Mouse (Mus musculus) MEL (cell line): ENCODE measurements around the gene Chka. TPM values are rescaled to one million over a fixed set of nuclear protein-coding genes. Genes with fewer than 3 reads are reported as not detected.

Source experiments
- DNase-seq: peaks from one replicate; pipeline ENCODE4 v3.0.0; 2011; ENCODE audit warnings: low read depth, low spot score
- H3K27ac ChIP-seq: 2 replicates; pipeline ENCODE4 v1.5.1; 2012; ENCODE audit warnings: low read depth, mild to moderate bottlenecking, control low read depth, low read length, moderate library complexity; ENCODE audit not compliant: control insufficient read depth
- H3K27me3 ChIP-seq, 2 experiments: fragments of 150-350 bp in 1 of 2; sonication (generic) in 1 of 2; 2 replicates each; pipeline ENCODE4 v1.6.1; 2012; ENCODE audit warnings: low read length in 2 of 2, mild to moderate bottlenecking in 2 of 2, improper control_type of control experiment in 1 of 2, moderate library complexity in 1 of 2; ENCODE audit not compliant: insufficient read depth in 2 of 2, control insufficient read depth in 1 of 2
- H3K36me3 ChIP-seq, 2 experiments: 2 replicates each; pipeline ENCODE4 v1.6.1; 2012 to 2014; ENCODE audit warnings: low read length in 2 of 2, improper control_type of control experiment in 1 of 2, inconsistent platforms in 1 of 2, mild to moderate bottlenecking in 1 of 2; ENCODE audit not compliant: insufficient read depth in 2 of 2, control insufficient read depth in 1 of 2
- H3K4me1 ChIP-seq, 2 experiments: fragments of 150-350 bp in 1 of 2; sonication (generic) in 1 of 2; 2 replicates each; pipeline ENCODE4 v1.6.1; 2012; ENCODE audit warnings: low read length in 2 of 2, improper control_type of control experiment in 1 of 2, mild to moderate bottlenecking in 1 of 2; ENCODE audit not compliant: insufficient read depth in 2 of 2, control insufficient read depth in 1 of 2
- H3K4me3 ChIP-seq, 2 experiments: fragments of 150-350 bp in 1 of 2; sonication (generic) in 1 of 2; 2 replicates each; pipeline ENCODE4 v1.5.1; 2012; ENCODE audit warnings: low read depth in 2 of 2, low read length in 2 of 2, mild to moderate bottlenecking in 2 of 2, moderate library complexity in 2 of 2, control low read depth in 1 of 2, improper control_type of control experiment in 1 of 2; ENCODE audit not compliant: control insufficient read depth in 1 of 2, insufficient read depth in 1 of 2
- H3K79me2 ChIP-seq: 2 replicates; pipeline ENCODE4 v1.6.1; 2012; ENCODE audit warnings: mild to moderate bottlenecking, low read length, moderate library complexity; ENCODE audit not compliant: control insufficient read depth, poor library complexity, insufficient read depth
- H3K9ac ChIP-seq: 2 replicates; pipeline ENCODE4 v1.6.1; 2012; ENCODE audit warnings: low read depth, mild to moderate bottlenecking, control low read depth, low read length, moderate library complexity; ENCODE audit not compliant: control insufficient read depth, poor library complexity, severe bottlenecking
- H3K9me3 ChIP-seq: fragments of 150-350 bp; sonication (generic); replicated peaks from 2 replicates; pipeline ENCODE4 v1.6.1; 2012; ENCODE audit warnings: mild to moderate bottlenecking, low read length, improper control_type of control experiment, moderate library complexity; ENCODE audit not compliant: insufficient read depth
- BHLHE40 ChIP-seq: IDR thresholded peaks from 2 replicates; pipeline ENCODE4 v1.6.1; 2012; ENCODE audit warnings: low read depth, mild to moderate bottlenecking, inconsistent platforms, low read length, improper control_type of control experiment, borderline replicate concordance
- CHD1 ChIP-seq: IDR thresholded peaks from 2 replicates; pipeline ENCODE4 v1.6.1; 2012; ENCODE audit warnings: low read depth, mild to moderate bottlenecking, inconsistent platforms, low read length, improper control_type of control experiment
- E2F4 ChIP-seq: IDR thresholded peaks from 2 replicates; pipeline ENCODE4 v1.6.1; 2011; ENCODE audit warnings: low read depth, low read length, improper control_type of control experiment, borderline replicate concordance
- ELF1 ChIP-seq: IDR thresholded peaks from 2 replicates; pipeline ENCODE4 v1.6.1; 2014; ENCODE audit warnings: low read depth, mild to moderate bottlenecking, inconsistent platforms, low read length, improper control_type of control experiment, moderate library complexity
- ETS1 ChIP-seq: IDR thresholded peaks from 2 replicates; pipeline ENCODE4 v1.6.1; 2012; ENCODE audit warnings: low read depth, mild to moderate bottlenecking, inconsistent platforms, low read length, improper control_type of control experiment, moderate library complexity
- GABPA ChIP-seq: IDR thresholded peaks from 2 replicates; pipeline ENCODE4 v1.6.1; 2012; ENCODE audit warnings: low read depth, mild to moderate bottlenecking, inconsistent platforms, low read length, improper control_type of control experiment, moderate library complexity
- MAFK ChIP-seq: IDR thresholded peaks from 2 replicates; pipeline ENCODE4 v1.6.1; 2011; ENCODE audit warnings: low read depth, mild to moderate bottlenecking, low read length, improper control_type of control experiment, borderline replicate concordance
- MAX ChIP-seq: IDR thresholded peaks from 2 replicates; pipeline ENCODE4 v1.6.1; 2011; ENCODE audit warnings: low read length, improper control_type of control experiment
- MAZ ChIP-seq: IDR thresholded peaks from 2 replicates; pipeline ENCODE4 v1.6.1; 2012; ENCODE audit warnings: low read depth, mild to moderate bottlenecking, inconsistent platforms, low read length, improper control_type of control experiment
- MXI1 ChIP-seq: IDR thresholded peaks from 2 replicates; pipeline ENCODE4 v1.6.1; 2011; ENCODE audit warnings: mild to moderate bottlenecking, low read depth, low read length, improper control_type of control experiment
- MYC ChIP-seq: IDR thresholded peaks from 2 replicates; pipeline ENCODE4 v1.6.1; 2011; ENCODE audit warnings: low read depth, mild to moderate bottlenecking, low read length, improper control_type of control experiment, moderate library complexity
- NELFE ChIP-seq: IDR thresholded peaks from 2 replicates; pipeline ENCODE4 v1.6.1; 2011; ENCODE audit warnings: low read depth, low read length, improper control_type of control experiment
- POLR2A ChIP-seq, 2 experiments: IDR thresholded peaks; 2 replicates each; pipeline ENCODE4 v1.6.1; 2011 to 2012; ENCODE audit warnings: low read length in 2 of 2, mild to moderate bottlenecking in 2 of 2, control low read depth in 1 of 2, improper control_type of control experiment in 1 of 2, low read depth in 1 of 2, moderate library complexity in 1 of 2; ENCODE audit not compliant: control insufficient read depth in 1 of 2, insufficient read depth in 1 of 2, poor library complexity in 1 of 2
- POLR2AphosphoS2 ChIP-seq: IDR thresholded peaks from 2 replicates; pipeline ENCODE4 v1.6.1; 2011; ENCODE audit warnings: low read length, improper control_type of control experiment
- TAL1 ChIP-seq: IDR thresholded peaks from 2 replicates; pipeline ENCODE4 v1.6.1; 2012; ENCODE audit warnings: mild to moderate bottlenecking, inconsistent platforms, low read length, moderate library complexity, mixed read lengths
- TBP ChIP-seq: IDR thresholded peaks from 2 replicates; pipeline ENCODE4 v1.8.0; 2011; ENCODE audit warnings: low read depth, low read length, improper control_type of control experiment
- USF2 ChIP-seq, 2 experiments: IDR thresholded peaks; 2 replicates each; pipeline ENCODE4 v1.6.1; 2011 to 2012; ENCODE audit warnings: improper control_type of control experiment in 2 of 2, low read length in 2 of 2, borderline replicate concordance in 1 of 2, inconsistent platforms in 1 of 2, low read depth in 1 of 2, mild to moderate bottlenecking in 1 of 2; ENCODE audit not compliant: insufficient read depth in 1 of 2
- ZC3H11A ChIP-seq: IDR thresholded peaks from 2 replicates; pipeline ENCODE4 v1.6.1; 2012; ENCODE audit warnings: low read depth, mild to moderate bottlenecking, inconsistent platforms, low read length, improper control_type of control experiment
- ZKSCAN1 ChIP-seq: IDR thresholded peaks from 2 replicates; pipeline ENCODE4 v1.6.1; 2012; ENCODE audit warnings: low read depth, mild to moderate bottlenecking, inconsistent platforms, low read length, improper control_type of control experiment, moderate library complexity
- ZMIZ1 ChIP-seq: IDR thresholded peaks from 2 replicates; pipeline ENCODE4 v1.6.1; 2012; ENCODE audit warnings: low read depth, mild to moderate bottlenecking, inconsistent platforms, low read length, improper control_type of control experiment, moderate library complexity
- polyA plus RNA-seq, 2 experiments: library from polyadenylated mRNA; stranded (reverse) in 1 of 2; unstranded in 1 of 2; fragments of >175 nt in 1 of 2; fragments of >200 nt in 1 of 2; gene quantifications; 2 replicates each; pipeline versions ENCODE4 v1.2.1 to v1.2.4; 2012; ENCODE audit warnings: low replicate concordance in 2 of 2, low read depth in 1 of 2; ENCODE audit not compliant: insufficient read length in 2 of 2, insufficient read depth in 1 of 2, missing spikeins in 1 of 2
- total RNA-seq: library from RNA; depleted of rRNA; stranded (reverse); fragments of 300-350 nt; gene quantifications from 2 replicates; pipeline ENCODE4 v1.2.3, GENCODE M21; 2012

Chka gene
- total and polyA plus RNA-seq, 3 experiments: 12.5 to 21.0 TPM; not detected in 1

DNA sequence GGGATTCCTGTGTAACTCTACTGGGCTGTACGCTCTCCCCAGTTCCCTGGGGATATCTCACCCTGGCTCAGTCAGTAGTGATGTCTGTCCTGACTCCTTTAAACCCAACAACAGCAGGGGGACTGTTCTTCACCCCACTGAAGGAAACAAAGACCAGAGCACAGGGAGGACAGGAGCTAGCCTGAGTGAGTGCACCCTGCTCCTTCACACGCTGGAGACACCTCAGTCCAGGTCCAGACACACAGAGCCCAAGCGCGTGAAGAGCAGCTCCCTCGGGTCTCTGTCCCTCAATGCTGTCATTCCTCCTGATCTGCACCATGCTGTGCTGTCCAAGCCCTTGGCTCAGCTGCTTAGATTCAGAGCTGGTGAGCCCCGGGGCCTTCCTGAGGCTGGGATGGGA, 75.1 kb downstream of the Chka start:
- TF ChIP-seq BHLHE40 (no peak), CHD1 (no peak), MXI1 (no peak), POLR2AphosphoS2 (no peak)
- TF ChIP-seq, all 39 proteins: peak for 0
- Histone ChIP-seq H3K27ac (no peak overlapping the region), H3K4me1 (peaks cover 0 to 26% of the 10 kb centered on the region in 2 experiments; a peak in 2 of 4 replicates)

DNA sequence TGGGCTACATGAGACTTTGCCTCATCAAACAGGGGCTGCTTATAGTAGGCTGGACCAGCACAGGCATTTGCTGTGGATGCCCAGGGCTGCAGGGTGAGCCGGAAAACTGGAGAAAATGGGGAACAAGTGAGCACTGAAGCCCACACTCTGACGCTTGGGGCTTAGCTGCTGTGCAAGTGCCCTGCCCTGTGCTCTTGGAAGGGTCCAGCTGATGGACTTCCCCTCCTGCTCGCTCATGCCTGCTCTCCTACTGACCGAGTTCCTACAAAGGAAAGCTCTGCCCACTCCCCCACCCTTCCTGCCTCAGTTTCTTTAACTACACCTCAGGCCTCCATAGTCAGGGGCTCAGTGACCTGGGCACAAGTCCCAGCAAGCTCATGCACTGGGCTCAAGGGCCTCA, 76.4 kb downstream of the Chka start:
- Histone ChIP-seq H3K9me3 (no peaks in the 10 kb centered on the region), H3K4me1 (peaks cover 0 to 22% of the 10 kb centered on the region in 2 experiments; a peak in 2 of 4 replicates), H3K27ac (no peak overlapping the region), H3K9ac (no peak overlapping the region), H3K79me2 (no peaks in the 10 kb centered on the region), H3K36me3 (peaks cover 0 to 2% of the 10 kb centered on the region in 2 experiments; a peak in 1 of 4 replicates), H3K4me3 (no peak overlapping the region), H3K27me3 (no peaks in the 10 kb centered on the region; a peak in 1 of 4 replicates)
- DNase-seq: no peak
- no peak for TF ChIP-seq ZMIZ1
- no peak for TF ChIP-seq TBP
- no peak for TF ChIP-seq MYC
- TF ChIP-seq E2F4: no peak
- no peak for TF ChIP-seq TAL1
- TF ChIP-seq CHD1: no peak
- no peak for TF ChIP-seq MXI1
- no peak for TF ChIP-seq POLR2A (IDR thresholded peaks at IDR 0.05; ENCODE audit: control insufficient read depth in 1 of 2, insufficient read depth in 1 of 2, low read depth in 1 of 2, low read length in 2 of 2, poor library complexity in 1 of 2)

More for the DNA sequence above, 75.1 kb downstream of the Chka start:
- Histone ChIP-seq H3K4me3 (no peak overlapping the region), H3K36me3 (peaks cover 0 to 2% of the 10 kb centered on the region in 2 experiments; a peak in 1 of 4 replicates), H3K9ac (no peak overlapping the region), H3K9me3 (no peaks in the 10 kb centered on the region), H3K79me2 (no peaks in the 10 kb centered on the region), H3K27me3 (no peaks in the 10 kb centered on the region; a peak in 1 of 4 replicates)
- no peak for DNase-seq

DNA sequence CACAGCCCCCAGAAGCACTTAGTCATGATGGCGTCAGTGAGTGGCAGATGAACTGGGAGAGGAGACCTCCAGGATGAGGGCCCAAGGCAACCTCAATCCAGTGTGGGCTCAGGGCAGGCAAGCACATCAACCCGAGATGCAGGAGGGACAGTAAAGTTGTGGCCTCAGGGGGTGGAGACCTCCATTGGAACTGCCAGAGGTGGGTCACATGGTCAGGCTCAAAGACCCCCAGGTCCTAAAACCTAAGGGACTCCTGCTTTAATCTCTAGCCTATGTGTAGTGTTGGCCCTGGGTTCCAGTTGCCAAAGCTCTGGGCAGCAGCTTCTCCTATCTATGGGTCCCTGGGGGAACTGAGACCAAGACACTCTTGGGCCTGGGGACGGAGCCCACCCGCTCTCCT, 77.2 kb downstream of the Chka start:
- H3K9me3 ChIP-seq: no peaks in the 10 kb centered on the region
- no peak for DNase-seq
- no peaks in the 10 kb centered on the region; a peak in 1 of 4 replicates for H3K27me3 ChIP-seq
- H3K79me2 ChIP-seq: no peaks in the 10 kb centered on the region
- peaks cover 0 to 18% of the 10 kb centered on the region in 2 experiments; a peak in 2 of 4 replicates for H3K4me1 ChIP-seq
- peaks cover 0 to 2% of the 10 kb centered on the region in 2 experiments; a peak in 1 of 4 replicates for H3K36me3 ChIP-seq
- H3K27ac ChIP-seq: no peak overlapping the region
- no peak overlapping the region for H3K9ac ChIP-seq
- TF ChIP-seq MAZ (no peak), USF2 (IDR thresholded peaks at IDR 0.05; ENCODE audit: borderline replicate concordance in 1 of 2, insufficient read depth in 1 of 2, low read depth in 1 of 2, low read length in 2 of 2) (no peak), ETS1 (no peak), MAX (no peak), MXI1 (no peak), ELF1 (no peak), MYC (no peak), GABPA (no peak), MAFK (no peak), ZC3H11A (no peak), TAL1 (no peak), ZKSCAN1 (no peak), NELFE (no peak)
- no peak overlapping the region for H3K4me3 ChIP-seq
